Mouse (Mus musculus): Measurements from ENCODE around the gene Xkr8. TPM values are rescaled to one million over a fixed set of nuclear protein-coding genes. Genes with fewer than 3 reads are reported as not detected.
A peak's percentile ranks its signal among the peaks of the same experiment; 100 is the strongest.
"Not testable (repeated sequence)": the region's sequence is repeated elsewhere in the genome, so short reads cannot be mapped to it uniquely, and the experiment has no call there.

Gene Xkr8
- polyA plus RNA-seq, 1 experiment, result 6.3 TPM

- Histone ChIP-seq H3K9ac (ENCODE audit: low read depth, poor library complexity, severe bottlenecking) (peak within 1 kb of the TSS; percentile 92), H3K27ac (ENCODE audit: insufficient read depth, low read length) (0 out of 2 replicates have a peak within 1 kb of the TSS, but pooled peaks have one; percentile 9), H3K4me1 (ENCODE audit: control insufficient read depth, insufficient read depth, low read length) (no peaks in the 10 kb centered on the region), H3K27me3 (ENCODE audit: control insufficient read depth, insufficient read depth, low read length, poor library complexity, severe bottlenecking) (no peaks in the 10 kb centered on the region), H3K36me3 (ENCODE audit: control insufficient read depth, insufficient read depth, low read length, poor library complexity, severe bottlenecking) (peaks cover 31% of the 10 kb centered on the region), H3K9me3 (replicated peaks; ENCODE audit: control insufficient read depth, insufficient read depth, low read length, poor library complexity, severe bottlenecking) (no peaks in the 10 kb centered on the region), H3K4me3 (ENCODE audit: low read depth, low read length) (peak within 1 kb of the TSS; percentile 94)
- TF ChIP-seq POLR2A (IDR thresholded peaks at IDR 0.05; ENCODE audit: insufficient read depth, low read length), result peak; percentile 50
- no peak for TF ChIP-seq EP300 (IDR thresholded peaks at IDR 0.05; ENCODE audit: insufficient read depth, low read depth, low read length)
- no peak for TF ChIP-seq CTCF (IDR thresholded peaks at IDR 0.05; ENCODE audit: low read depth, low read length)
These were observed 35.8 kb upstream of the Xkr8 start, which contains the start of gene Rpa2 for GRCm38 (mm10) chr4:132767914-132768876. Gene Rpa2 (plus strand): TSS chr4:132768332.

- H3K4me3 ChIP-seq (ENCODE audit: low read depth, low read length); H3K27me3 ChIP-seq (ENCODE audit: control insufficient read depth, insufficient read depth, low read length, poor library complexity, severe bottlenecking); H3K4me1 ChIP-seq (ENCODE audit: control insufficient read depth, insufficient read depth, low read length); H3K27ac ChIP-seq (ENCODE audit: insufficient read depth, low read length); H3K36me3 ChIP-seq (ENCODE audit: control insufficient read depth, insufficient read depth, low read length, poor library complexity, severe bottlenecking); H3K9ac ChIP-seq (ENCODE audit: low read depth, poor library complexity, severe bottlenecking); H3K9me3 ChIP-seq (replicated peaks; ENCODE audit: control insufficient read depth, insufficient read depth, low read length, poor library complexity, severe bottlenecking): not testable (repeated sequence)
- TF ChIP-seq CTCF (IDR thresholded peaks at IDR 0.05; ENCODE audit: low read depth, low read length), result peak; percentile 50
These were observed 30.8 kb upstream of the Xkr8 start for GRCm38 (mm10) chr4:132763125-132763524.

- Histone ChIP-seq H3K4me3 (ENCODE audit: low read depth, low read length) (no peak overlapping the region), H3K27me3 (ENCODE audit: control insufficient read depth, insufficient read depth, low read length, poor library complexity, severe bottlenecking) (no peaks in the 10 kb centered on the region), H3K9me3 (replicated peaks; ENCODE audit: control insufficient read depth, insufficient read depth, low read length, poor library complexity, severe bottlenecking) (no peaks in the 10 kb centered on the region), H3K9ac (ENCODE audit: low read depth, poor library complexity, severe bottlenecking) (no peak overlapping the region), H3K27ac (ENCODE audit: insufficient read depth, low read length) (no peak overlapping the region), H3K36me3 (ENCODE audit: control insufficient read depth, insufficient read depth, low read length, poor library complexity, severe bottlenecking) (no peaks in the 10 kb centered on the region), H3K4me1 (ENCODE audit: control insufficient read depth, insufficient read depth, low read length) (no peaks in the 10 kb centered on the region)
- TF ChIP-seq CTCF (IDR thresholded peaks at IDR 0.05; ENCODE audit: low read depth, low read length), result no peak
- TF ChIP-seq EP300 (IDR thresholded peaks at IDR 0.05; ENCODE audit: insufficient read depth, low read depth, low read length), result no peak
- TF ChIP-seq POLR2A (IDR thresholded peaks at IDR 0.05; ENCODE audit: insufficient read depth, low read length), result no peak
These were observed 30.3 kb upstream of the Xkr8 start for GRCm38 (mm10) chr4:132762602-132763001.

- no peaks in the 10 kb centered on the region for H3K36me3 ChIP-seq (ENCODE audit: control insufficient read depth, insufficient read depth, low read length, poor library complexity, severe bottlenecking)
- no peaks in the 10 kb centered on the region for H3K4me1 ChIP-seq (ENCODE audit: control insufficient read depth, insufficient read depth, low read length)
- no peak overlapping the region for H3K27ac ChIP-seq (ENCODE audit: insufficient read depth, low read length)
- no peaks in the 10 kb centered on the region for H3K27me3 ChIP-seq (ENCODE audit: control insufficient read depth, insufficient read depth, low read length, poor library complexity, severe bottlenecking)
- no peak for TF ChIP-seq EP300 (IDR thresholded peaks at IDR 0.05; ENCODE audit: insufficient read depth, low read depth, low read length)
- no peak for TF ChIP-seq CTCF (IDR thresholded peaks at IDR 0.05; ENCODE audit: low read depth, low read length)
- no peak for TF ChIP-seq POLR2A (IDR thresholded peaks at IDR 0.05; ENCODE audit: insufficient read depth, low read length)
- H3K4me3 ChIP-seq (ENCODE audit: low read depth, low read length), result no peak overlapping the region
- no peak overlapping the region for H3K9ac ChIP-seq (ENCODE audit: low read depth, poor library complexity, severe bottlenecking)
- H3K9me3 ChIP-seq (replicated peaks; ENCODE audit: control insufficient read depth, insufficient read depth, low read length, poor library complexity, severe bottlenecking), result no peaks in the 10 kb centered on the region
These were observed 27.9 kb upstream of the Xkr8 start for GRCm38 (mm10) chr4:132760296-132760695.

GRCm38 (mm10) chr4:132757633-132758351, 25.4 kb upstream of the Xkr8 start:
- Histone ChIP-seq H3K4me3 (ENCODE audit: low read depth, low read length) (no peak overlapping the region), H3K9me3 (replicated peaks; ENCODE audit: control insufficient read depth, insufficient read depth, low read length, poor library complexity, severe bottlenecking) (no peaks in the 10 kb centered on the region), H3K9ac (ENCODE audit: low read depth, poor library complexity, severe bottlenecking) (no peak overlapping the region), H3K4me1 (ENCODE audit: control insufficient read depth, insufficient read depth, low read length) (peaks cover 3% of the 10 kb centered on the region), H3K36me3 (ENCODE audit: control insufficient read depth, insufficient read depth, low read length, poor library complexity, severe bottlenecking) (no peaks in the 10 kb centered on the region), H3K27me3 (ENCODE audit: control insufficient read depth, insufficient read depth, low read length, poor library complexity, severe bottlenecking) (no peaks in the 10 kb centered on the region), H3K27ac (ENCODE audit: insufficient read depth, low read length) (no peak overlapping the region)
- TF ChIP-seq EP300 (IDR thresholded peaks at IDR 0.05; ENCODE audit: insufficient read depth, low read depth, low read length) (no peak), CTCF (IDR thresholded peaks at IDR 0.05; ENCODE audit: low read depth, low read length) (no peak), POLR2A (IDR thresholded peaks at IDR 0.05; ENCODE audit: insufficient read depth, low read length) (no peak)

Measured in ES-Bruce4 (cell line).